Mouse (Mus musculus) megakaryocyte, embryonic 14.5 days (primary cell): ENCODE measurements around the gene Pygm.

Source experiments
- FLI1 ChIP-seq: IDR thresholded peaks from 2 replicates; pipeline ENCODE4 v1.6.1; 2012; ENCODE audit warnings: low read length, inconsistent platforms, mixed read lengths
- GATA1 ChIP-seq: IDR thresholded peaks from 3 replicates; pipeline ENCODE4 v1.6.1; 2012; ENCODE audit warnings: mixed read lengths, low read length, inconsistent platforms, borderline replicate concordance

DNA sequence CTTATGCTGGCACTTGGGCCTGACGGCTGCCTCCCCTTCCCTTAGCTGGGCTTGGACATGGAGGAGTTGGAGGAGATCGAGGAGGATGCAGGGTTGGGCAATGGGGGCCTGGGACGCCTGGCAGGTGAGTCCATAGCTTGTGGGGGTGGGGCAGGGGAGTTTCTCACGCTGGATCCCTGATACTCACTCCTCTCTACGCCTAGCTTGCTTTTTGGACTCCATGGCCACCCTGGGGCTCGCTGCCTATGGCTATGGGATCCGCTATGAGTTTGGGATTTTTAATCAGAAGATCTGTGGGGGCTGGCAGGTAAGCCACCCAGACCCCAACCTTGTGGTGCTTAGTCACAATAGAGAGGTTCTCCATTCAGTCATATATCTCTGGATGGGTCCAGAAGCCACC, 1.6 kb downstream of the Pygm start:
- no peak for TF ChIP-seq GATA1
- TF ChIP-seq FLI1 = no peak
